Mouse (Mus musculus) kidney, postnatal 0 days (tissue): ENCODE results near the gene Zdhhc6. TPM values are rescaled to one million over a fixed set of nuclear protein-coding genes. Genes with fewer than 3 reads are reported as not detected.

ENCODE experiments used
- ATAC-seq: fragments of 200-750 bp; cut with Nextera tagmentation; replicated peaks from 2 replicates; pipeline ENCODE4 v1.8.0; 2017; ENCODE audit warnings: low read depth, moderate number of reproducible peaks, moderate TSS enrichment, moderate library complexity; ENCODE audit not compliant: low FRiP score
- DNase-seq: peaks from one replicate; pipeline ENCODE4 v3.0.0-alpha.2; 2016; ENCODE audit warnings: low spot score
- H3K27ac ChIP-seq: fragments of 300-500 bp; sonication (generic); 2 replicates; pipeline ENCODE4 v1.5.1; 2014; ENCODE audit warnings: mild to moderate bottlenecking
- H3K27me3 ChIP-seq: fragments of 300-500 bp; sonication (generic); 2 replicates; pipeline ENCODE4 v1.6.1; 2014; ENCODE audit warnings: low read length, mixed read lengths; ENCODE audit not compliant: insufficient read depth
- H3K36me3 ChIP-seq: fragments of 300-500 bp; sonication (generic); 2 replicates; pipeline ENCODE4 v1.6.1; 2014; ENCODE audit warnings: low read length, mixed read lengths; ENCODE audit not compliant: insufficient read depth
- H3K4me1 ChIP-seq: fragments of 300-500 bp; sonication (generic); replicated peaks from 2 replicates; pipeline ENCODE4 v1.6.1; 2014; ENCODE audit warnings: antibody characterized with exemption, low read length, mixed read lengths; ENCODE audit not compliant: insufficient read depth
- H3K4me2 ChIP-seq: fragments of 300-500 bp; sonication (generic); 2 replicates; pipeline ENCODE4 v1.6.1; 2014; ENCODE audit warnings: mild to moderate bottlenecking, low read length, moderate library complexity, mixed read lengths
- H3K4me3 ChIP-seq: fragments of 300-500 bp; sonication (generic); replicated peaks from 2 replicates; pipeline ENCODE4 v1.5.1; 2014; ENCODE audit warnings: low read depth, low read length
- H3K9ac ChIP-seq: fragments of 300-500 bp; sonication (generic); 2 replicates; pipeline ENCODE4 v1.6.1; 2014; ENCODE audit warnings: low read depth, low read length
- H3K9me3 ChIP-seq: fragments of 300-500 bp; sonication (generic); replicated peaks from 2 replicates; pipeline ENCODE4 v1.6.1; 2016; ENCODE audit warnings: low read length, inconsistent platforms, mixed read lengths
- CTCF ChIP-seq: IDR thresholded peaks from 2 replicates; pipeline ENCODE4 v1.5.1; 2016; ENCODE audit warnings: antibody characterized with exemption, low read depth, mild to moderate bottlenecking, moderate library complexity
- WGBS: fragments of 180-500 bp; shearing (Covaris S2); extraction: QIAGEN DNeasy Blood & Tissue Kit; methylation state at CpG from one replicate; pipeline ENCODE4 v1.1.7; 2014; 5-methylcytosine and 5-hydroxymethylcytosine counted together
- polyA plus RNA-seq: library from polyadenylated mRNA; unstranded; fragments of >200 nt; fragmentation: Nextera tagmentation; extraction: Ambion mirVana; gene quantifications from 2 replicates; pipeline ENCODE4 v1.2.1, GENCODE M21; 2015

The Zdhhc6 gene
- 79.9 and 92.8 TPM in 2 replicates for polyA plus RNA-seq

GRCm38 (mm10) chr19:55315452-55316108 lies at the start of gene Zdhhc6:
TSS of gene Zdhhc6 (minus strand) at chr19:55316032.
- Histone ChIP-seq H3K36me3 (peaks cover 15% of the 10 kb centered on the region; the same call in 1 of the 2 replicates), H3K4me1 (no peaks in the 10 kb centered on the region), H3K4me3 (peak within 1 kb of the TSS; percentile 77), H3K9me3 (no peaks in the 10 kb centered on the region), H3K27me3 (no peaks in the 10 kb centered on the region), H3K4me2 (peak within 1 kb of the TSS; percentile 95), H3K27ac (peak within 1 kb of the TSS; percentile 89), H3K9ac (peak within 1 kb of the TSS; percentile 74)
- DNase-seq: peak; percentile 19
- peak; percentile 78 for ATAC-seq
- WGBS: under 1% methylated on average over 58 of the region's 60 CpGs
- no peak for TF ChIP-seq CTCF

- H3K27ac ChIP-seq: no peak overlapping the region
- H3K4me2 ChIP-seq: no peak overlapping the region
- H3K9me3 ChIP-seq: no peaks in the 10 kb centered on the region
These were observed 46.8 kb upstream of the Zdhhc6 start for GRCm38 (mm10) chr19:55362606-55363005.

GRCm38 (mm10) chr19:55350673-55351378 lies 35.0 kb upstream of the Zdhhc6 start:
- no peak overlapping the region for H3K4me3 ChIP-seq
- 64% methylated on average over 9 of the region's 9 CpGs for WGBS
- H3K27ac ChIP-seq: no peak overlapping the region
- DNase-seq (no peak), ATAC-seq (no peak)
- H3K4me1 ChIP-seq: no peaks in the 10 kb centered on the region; the same call in 1 of the 2 replicates
- H3K36me3 ChIP-seq: no peaks in the 10 kb centered on the region
- no peaks in the 10 kb centered on the region for H3K9me3 ChIP-seq
- no peak overlapping the region for H3K9ac ChIP-seq
- H3K27me3 ChIP-seq: no peaks in the 10 kb centered on the region
- no peak overlapping the region for H3K4me2 ChIP-seq
- TF ChIP-seq CTCF: no peak

More at GRCm38 (mm10) chr19:55362606-55363005, 46.8 kb upstream of the Zdhhc6 start:
- no peaks in the 10 kb centered on the region for H3K27me3 ChIP-seq
- no peak overlapping the region for H3K4me3 ChIP-seq
- no peaks in the 10 kb centered on the region for H3K36me3 ChIP-seq
- DNase-seq (no peak), ATAC-seq (no peak)
- no peak for TF ChIP-seq CTCF
- H3K4me1 ChIP-seq: no peaks in the 10 kb centered on the region
- 92% methylated on average over 9 of the region's 9 CpGs for WGBS
- H3K9ac ChIP-seq: no peak overlapping the region

DNA sequence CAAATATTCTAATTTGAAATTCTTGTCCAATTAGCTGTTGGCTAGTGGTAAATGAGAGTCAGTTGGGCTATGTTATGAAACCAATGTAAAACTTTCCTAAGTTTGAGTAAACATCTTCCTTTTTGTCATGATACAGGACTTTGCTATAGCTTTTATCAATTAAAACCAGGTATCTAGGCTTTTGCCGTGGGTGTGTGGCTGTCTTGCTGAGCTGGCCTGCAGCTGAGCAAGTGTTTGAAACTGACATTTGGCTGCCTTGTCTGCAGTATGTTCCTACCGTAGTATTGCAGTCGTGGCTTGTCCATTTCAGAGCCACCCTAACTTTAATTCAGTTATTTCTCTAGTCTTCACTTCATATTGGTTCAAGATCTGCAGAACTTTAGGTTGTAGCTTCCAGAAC lies 32.4 kb upstream of the Zdhhc6 start:
- DNase-seq: no peak
- Histone ChIP-seq H3K4me2 (no peak overlapping the region), H3K9ac (no peak overlapping the region), H3K27me3 (no peaks in the 10 kb centered on the region), H3K36me3 (no peaks in the 10 kb centered on the region), H3K4me1 (no peaks in the 10 kb centered on the region; the same call in 1 of the 2 replicates), H3K9me3 (no peaks in the 10 kb centered on the region), H3K4me3 (no peak overlapping the region), H3K27ac (no peak overlapping the region)
- 90% methylated on average over 3 of the region's 3 CpGs for WGBS
- no peak for ATAC-seq
- TF ChIP-seq CTCF: no peak

DNA sequence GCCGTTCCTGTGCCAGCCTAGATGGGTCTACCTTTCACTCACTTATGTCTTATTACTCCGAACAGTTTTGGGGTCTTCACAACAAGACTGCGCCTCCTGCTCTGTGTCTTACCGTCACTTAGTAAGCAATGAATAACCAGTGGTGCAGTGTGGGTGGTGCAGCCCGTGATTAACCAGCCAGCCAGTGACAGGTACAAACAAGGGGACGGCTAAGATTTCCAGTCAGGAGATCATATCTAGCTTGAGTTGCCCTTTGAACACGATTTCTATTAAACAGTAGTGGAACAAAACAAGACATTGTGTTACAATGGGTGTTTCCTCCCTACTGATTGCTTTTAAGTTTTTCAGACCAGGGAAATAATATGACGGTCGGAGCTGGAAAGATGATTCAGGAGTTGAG lies 27.4 kb upstream of the Zdhhc6 start:
- no peak for ATAC-seq
- Histone ChIP-seq H3K4me2 (no peak overlapping the region), H3K4me1 (no peaks in the 10 kb centered on the region), H3K4me3 (no peak overlapping the region), H3K27me3 (no peaks in the 10 kb centered on the region), H3K27ac (no peak overlapping the region), H3K9me3 (no peaks in the 10 kb centered on the region), H3K36me3 (no peaks in the 10 kb centered on the region), H3K9ac (no peak overlapping the region)
- peak; percentile 19 for DNase-seq
- WGBS: 70% methylated on average over 9 of the region's 9 CpGs
- TF ChIP-seq CTCF: no peak

GRCm38 (mm10) chr19:55342423-55342822 lies 26.6 kb upstream of the Zdhhc6 start:
- no peak overlapping the region for H3K4me3 ChIP-seq
- 89% methylated on average over 7 of the region's 7 CpGs for WGBS
- H3K4me2 ChIP-seq: no peak overlapping the region
- DNase-seq (no peak), ATAC-seq (no peak)
- H3K9me3 ChIP-seq: no peaks in the 10 kb centered on the region
- TF ChIP-seq CTCF: no peak
- H3K36me3 ChIP-seq: no peaks in the 10 kb centered on the region
- H3K27me3 ChIP-seq: no peaks in the 10 kb centered on the region
- no peaks in the 10 kb centered on the region for H3K4me1 ChIP-seq
- H3K27ac ChIP-seq: no peak overlapping the region
- no peak overlapping the region for H3K9ac ChIP-seq
